In the genomic region with DNA sequence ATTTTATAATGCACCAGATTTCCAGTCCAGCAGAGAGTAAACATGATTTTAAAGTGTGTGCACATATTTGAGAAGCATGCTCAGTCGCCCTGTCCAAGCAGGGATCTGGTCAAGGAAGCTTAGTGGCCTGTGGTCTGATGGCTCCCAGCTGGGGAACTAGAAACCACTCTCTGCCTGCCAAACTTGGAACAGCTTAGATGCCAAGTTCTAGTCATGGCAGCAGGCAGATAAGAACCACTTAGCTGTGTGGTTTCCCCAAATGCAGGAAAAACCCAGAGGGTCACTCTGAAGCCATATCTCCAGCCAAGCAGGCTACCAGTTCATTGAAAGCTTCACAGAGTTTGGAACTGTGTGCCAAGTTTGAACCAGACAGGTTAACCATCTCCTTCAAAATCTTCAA, we compare ENCODE assay signal across 21 mouse cellular contexts.
DNase-seq lines count a peak whose midpoint lies in the region; ATAC-seq and TF ChIP-seq lines count a peak whose summit lies in the region.
"Had no signal": no experiment of that assay in that cellular context is flagged by ENCODE, and none has a peak within 500 bp of the region (broad histone marks: within the 10 kb centered on the region; RNA-seq: fewer than 3 reads in every experiment).

No protein-coding gene starts in this region.

- WGBS in kidney, adult 2 months, result 38% methylated on average over 1 of the region's 1 CpGs
- WGBS in kidney, embryonic 16.5 days, result 81% methylated on average over 1 of the region's 1 CpGs
- 47% methylated on average over 1 of the region's 1 CpGs for WGBS in lung, embryonic 14.5 days
- WGBS in lung, postnatal 0 days, result 52% methylated on average over 1 of the region's 1 CpGs

- no peaks in the 10 kb centered on the region for H3K9me3 ChIP-seq in kidney, embryonic 16.5 days (ENCODE audit: low read length)
- H3K9me3 ChIP-seq in lung, embryonic 14.5 days (ENCODE audit: low read depth, low read length), result no peaks in the 10 kb centered on the region
- no peaks in the 10 kb centered on the region for H3K9me3 ChIP-seq in lung, postnatal 0 days (ENCODE audit: low read length)
- H3K9me3 ChIP-seq: embryonic facial prominence, embryonic 12.5 days; forebrain, embryonic 15.5 days; G1E; heart, embryonic 13.5 days; hindbrain, embryonic 12.5 days had no signal

- no peak overlapping the region for H3K4me2 ChIP-seq in kidney, embryonic 16.5 days (replicated peaks; ENCODE audit: low read depth, low read length)
- no peak overlapping the region for H3K4me2 ChIP-seq in lung, embryonic 14.5 days
- H3K4me2 ChIP-seq in lung, postnatal 0 days (replicated peaks; ENCODE audit: low read depth, low read length), result no peak overlapping the region
- H3K4me2 ChIP-seq: embryonic facial prominence, embryonic 12.5 days; forebrain, embryonic 15.5 days; heart, embryonic 13.5 days; hindbrain, embryonic 12.5 days had no signal

- H3K9ac ChIP-seq in kidney, embryonic 16.5 days (replicated peaks; ENCODE audit: low read length), result no peak overlapping the region
- H3K9ac ChIP-seq in lung, embryonic 14.5 days, result no peak overlapping the region
- no peak overlapping the region for H3K9ac ChIP-seq in lung, postnatal 0 days (replicated peaks; ENCODE audit: low read depth)
- H3K9ac ChIP-seq: embryonic facial prominence, embryonic 12.5 days; forebrain, embryonic 15.5 days; heart, embryonic 13.5 days; hindbrain, embryonic 12.5 days had no signal

- no peaks in the 10 kb centered on the region for H3K36me3 ChIP-seq in kidney, adult 2 months (ENCODE audit: control insufficient read depth, insufficient read depth, low read length)
- H3K36me3 ChIP-seq in kidney, embryonic 16.5 days (ENCODE audit: insufficient read depth, low read length), result no peaks in the 10 kb centered on the region
- H3K36me3 ChIP-seq in lung, embryonic 14.5 days (ENCODE audit: insufficient read depth), result no peaks in the 10 kb centered on the region
- no peaks in the 10 kb centered on the region for H3K36me3 ChIP-seq in lung, postnatal 0 days (ENCODE audit: insufficient read depth, low read length)
- H3K36me3 ChIP-seq: embryonic facial prominence, embryonic 12.5 days; forebrain, embryonic 15.5 days; G1E; heart, embryonic 13.5 days; hindbrain, embryonic 12.5 days had no signal

- no peaks in the 10 kb centered on the region for H3K27me3 ChIP-seq in kidney, adult 2 months (replicated peaks; ENCODE audit: control insufficient read depth, insufficient read depth, low read length)
- H3K27me3 ChIP-seq in kidney, embryonic 16.5 days (ENCODE audit: insufficient read depth, low read length), result no peaks in the 10 kb centered on the region
- H3K27me3 ChIP-seq in lung, embryonic 14.5 days (ENCODE audit: insufficient read depth, low read length), result no peaks in the 10 kb centered on the region
- H3K27me3 ChIP-seq in lung, postnatal 0 days (replicated peaks; ENCODE audit: insufficient read depth, low read length), result no peaks in the 10 kb centered on the region
- H3K27me3 ChIP-seq: embryonic facial prominence, embryonic 12.5 days; forebrain, embryonic 15.5 days; hindbrain, embryonic 12.5 days had no signal

- DNase-seq in kidney, adult 2 months, result peak; percentile 59
- DNase-seq in lung, embryonic 14.5 days, result peak; percentile 20
- DNase-seq in lung, postnatal 0 days (ENCODE audit: low spot score), result no peak
- DNase-seq in lung, postnatal 10 days, result peak; percentile 21
- DNase-seq in ovary, postnatal 36 days (ENCODE audit: low spot score), result no peak
- no peak for DNase-seq in adrenal gland, postnatal 36 days
- DNase-seq: adrenal gland, adult 8-10 months; B cell, adult 2 months; cerebellum, adult 18-20 months; cerebellum, adult 9-11 months; gastrocnemius, postnatal 36 days; heart, adult 11 months; heart, postnatal 36 days had no signal

- no peak for TF ChIP-seq EP300 in lung, postnatal 0 days (IDR thresholded peaks at IDR 0.05)

- no peak overlapping the region for H3K4me3 ChIP-seq in kidney, adult 2 months (ENCODE audit: insufficient read depth, low read depth, low read length)
- H3K4me3 ChIP-seq in kidney, embryonic 16.5 days (ENCODE audit: low read length), result no peak overlapping the region
- no peak overlapping the region for H3K4me3 ChIP-seq in lung, embryonic 14.5 days (ENCODE audit: low read depth, low read length)
- H3K4me3 ChIP-seq in lung, postnatal 0 days (ENCODE audit: low read depth, low read length), result no peak overlapping the region
- H3K4me3 ChIP-seq: embryonic facial prominence, embryonic 12.5 days; forebrain, embryonic 15.5 days; heart, embryonic 13.5 days; hindbrain, embryonic 12.5 days had no signal

- no peak overlapping the region for H3K27ac ChIP-seq in kidney, adult 2 months (ENCODE audit: insufficient read depth, low read depth, low read length)
- no peak overlapping the region for H3K27ac ChIP-seq in kidney, embryonic 16.5 days (ENCODE audit: low read length)
- H3K27ac ChIP-seq in lung, embryonic 14.5 days (ENCODE audit: low read depth), result no peak overlapping the region
- H3K27ac ChIP-seq in lung, postnatal 0 days (ENCODE audit: low read length), result no peak overlapping the region
- H3K27ac ChIP-seq: embryonic facial prominence, embryonic 12.5 days; forebrain, embryonic 15.5 days; heart, embryonic 13.5 days; hindbrain, embryonic 12.5 days had no signal

- no peak for TF ChIP-seq POLR2A in kidney, adult 2 months (IDR thresholded peaks at IDR 0.05; ENCODE audit: low read depth, low read length)

- H3K4me1 ChIP-seq in kidney, adult 2 months (ENCODE audit: control insufficient read depth, insufficient read depth, low read length), result no peaks in the 10 kb centered on the region
- H3K4me1 ChIP-seq in kidney, embryonic 16.5 days (ENCODE audit: insufficient read depth, low read length), result no peaks in the 10 kb centered on the region
- H3K4me1 ChIP-seq in lung, embryonic 14.5 days (ENCODE audit: insufficient read depth), result no peaks in the 10 kb centered on the region
- no peaks in the 10 kb centered on the region for H3K4me1 ChIP-seq in lung, postnatal 0 days (ENCODE audit: insufficient read depth, low read depth, low read length)
- H3K4me1 ChIP-seq: embryonic facial prominence, embryonic 12.5 days; forebrain, embryonic 15.5 days; heart, embryonic 13.5 days; hindbrain, embryonic 12.5 days had no signal

- TF ChIP-seq CTCF in kidney, adult 2 months (conservative IDR thresholded peaks at IDR 0.05; ENCODE audit: insufficient read depth, insufficient read length, low read depth, low read length), result no peak
- no peak for TF ChIP-seq CTCF in lung, embryonic 14.5 days (IDR thresholded peaks at IDR 0.05; ENCODE audit: low read depth)
- TF ChIP-seq CTCF in lung, postnatal 0 days (IDR thresholded peaks at IDR 0.05), result no peak

- no peak for ATAC-seq in kidney, embryonic 16.5 days (ENCODE audit: low FRiP score, low TSS enrichment)
- no peak for ATAC-seq in lung, embryonic 14.5 days (ENCODE audit: insufficient read depth)
- ATAC-seq in lung, postnatal 0 days, result no peak
- ATAC-seq: CD4-positive, CD25-positive, alpha-beta regulatory T cell, adult 4 months; forebrain, embryonic 15.5 days; hindbrain, embryonic 16.5 days had no signal

Comparison
In these comparisons a context has a peak if more than half of its experiments do, and no peak if none do; other contexts are left out.
1. DNase-seq: peak in kidney, adult 2 months (single experiment), lung, embryonic 14.5 days (single experiment) and lung, postnatal 10 days (single experiment); none in lung, postnatal 0 days (single experiment), ovary, postnatal 36 days (single experiment) and adrenal gland, postnatal 36 days (0 of 2).